Mouse (Mus musculus): ENCODE measurements around the gene Npas4. TPM values are rescaled to one million over a fixed set of nuclear protein-coding genes. Genes with fewer than 3 reads are reported as not detected.
"Not testable (repeated sequence)": the region's sequence is repeated elsewhere in the genome, so short reads cannot be mapped to it uniquely, and the experiment has no call there.

Gene Npas4
- total RNA-seq (2022): under 1 TPM; 0.17 to 0.43 (median 0.32) TPM

GRCm38 (mm10) chr19:4990256-4990625 lies at the start of gene Npas4:
Gene Npas4, minus strand, starts transcription at chr19:4990316.
- DNase-seq: no peak

GRCm38 (mm10) chr19:5039301-5040114 lies 49.4 kb upstream of the Npas4 start:
- no peak for DNase-seq

GRCm38 (mm10) chr19:5038709-5039156 lies 48.6 kb upstream of the Npas4 start, which contains the start of the genes B4gat1 and AC124502.3:
Gene B4gat1, plus strand, starts transcription at chr19:5038826.
Gene AC124502.3, plus strand, starts transcription at chr19:5038891.
- peak; percentile 84 for DNase-seq

GRCm38 (mm10) chr19:5037678-5038571 lies 47.8 kb upstream of the Npas4 start:
- peak; percentile 78 for DNase-seq

- no peak for DNase-seq
Measured at GRCm38 (mm10) chr19:5036577-5036976, 46.5 kb upstream of the Npas4 start.

GRCm38 (mm10) chr19:5032686-5033085 lies 42.6 kb upstream of the Npas4 start:
- no peak for DNase-seq

- no peak for DNase-seq
Measured at GRCm38 (mm10) chr19:5026111-5026510, 36.0 kb upstream of the Npas4 start.

- peak; percentile 94 for DNase-seq
Measured at GRCm38 (mm10) chr19:5023621-5024479, 33.7 kb upstream of the Npas4 start, which contains the start of gene Slc29a2. Gene Slc29a2, plus strand, starts transcription at chr19:5023860.

- no peak for DNase-seq
Measured at GRCm38 (mm10) chr19:5021416-5021815, 31.3 kb upstream of the Npas4 start.

GRCm38 (mm10) chr19:5018191-5018590 lies 28.1 kb upstream of the Npas4 start:
- DNase-seq: no peak

GRCm38 (mm10) chr19:5017611-5018010 lies 27.5 kb upstream of the Npas4 start:
- DNase-seq: no peak

- DNase-seq: no peak
Measured at GRCm38 (mm10) chr19:5016782-5017181, 26.7 kb upstream of the Npas4 start.

GRCm38 (mm10) chr19:5016221-5016742 lies 26.2 kb upstream of the Npas4 start:
- DNase-seq: no peak

GRCm38 (mm10) chr19:5014961-5015398 lies 24.9 kb upstream of the Npas4 start:
- no peak for DNase-seq

GRCm38 (mm10) chr19:5013138-5013537 lies 23.0 kb upstream of the Npas4 start:
- DNase-seq: no peak

- DNase-seq: no peak
Measured at GRCm38 (mm10) chr19:5004925-5005324, 14.8 kb upstream of the Npas4 start.

- not testable (repeated sequence) for DNase-seq
Measured at GRCm38 (mm10) chr19:5003644-5004043, 13.5 kb upstream of the Npas4 start.

- peak; percentile 65 for DNase-seq
Measured at GRCm38 (mm10) chr19:5001666-5002406, 11.7 kb upstream of the Npas4 start.

GRCm38 (mm10) chr19:4999445-5000140 lies 9.5 kb upstream of the Npas4 start:
- no peak for DNase-seq

GRCm38 (mm10) chr19:4994043-4994442 lies 3.9 kb upstream of the Npas4 start:
- no peak for DNase-seq

Measured in adrenal gland, adult 8-10 months (tissue).